Mouse (Mus musculus): ENCODE measurements around the gene Spns3.

Gene Spns3

DNA sequence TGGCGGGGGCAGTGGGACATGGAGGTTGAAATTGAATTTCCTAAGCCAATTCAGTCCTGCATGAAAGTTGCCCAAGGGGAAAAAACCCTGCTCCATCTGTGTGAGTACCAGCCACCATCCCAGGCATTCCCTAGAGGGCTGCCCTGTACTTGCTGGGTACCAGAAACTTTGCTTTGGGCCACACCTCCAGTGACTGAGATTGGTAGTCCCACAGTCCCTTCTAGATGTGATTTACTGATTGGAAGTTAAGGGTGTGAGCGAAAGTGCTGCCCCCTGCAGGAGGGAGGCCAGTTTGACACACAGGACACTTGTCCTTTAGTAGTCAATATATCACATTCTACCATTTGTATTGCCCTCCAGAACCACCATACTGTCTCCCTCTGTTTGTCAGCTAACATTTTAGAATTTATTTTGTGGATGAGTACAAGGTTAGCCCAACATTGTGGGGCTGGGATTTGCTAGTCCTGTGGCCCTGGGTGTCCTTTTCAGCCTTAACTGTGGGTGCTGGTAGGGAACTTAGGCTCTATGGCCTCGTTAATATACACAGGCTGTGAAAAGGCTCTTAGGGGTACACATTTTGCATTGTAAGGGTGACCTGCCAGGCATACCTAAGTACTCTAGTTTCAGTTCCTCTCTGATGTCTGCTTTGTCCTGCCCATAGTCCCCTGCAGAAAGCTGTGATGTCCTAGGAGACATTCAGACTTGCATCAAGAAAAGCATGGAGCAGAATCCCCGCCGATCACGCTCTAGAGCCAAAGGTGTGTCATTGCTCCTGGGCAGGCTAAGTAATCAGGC, 103.8 kb downstream of the Spns3 start:
- DNase-seq: no peak
